Mouse (Mus musculus) monocyte, adult 2 months (primary cell): ENCODE data around the gene Mapk10.

Experiments
- DNase-seq, 2 experiments: peaks; one replicate each; pipeline ENCODE4 v3.0.0; 2022; ENCODE audit warnings: low spot score in 2 of 2, low read depth in 1 of 2

The Mapk10 gene

GRCm38 (mm10) chr5:103166755-103167154 is 44.4 kb downstream of the Mapk10 start:
- no peak for DNase-seq

GRCm38 (mm10) chr5:103164022-103164421 is 47.1 kb downstream of the Mapk10 start:
- DNase-seq: no peak

- DNase-seq: no peak
These were observed 49.6 kb downstream of the Mapk10 start for GRCm38 (mm10) chr5:103161574-103161973.

- no peak for DNase-seq
These were observed 50.0 kb downstream of the Mapk10 start for GRCm38 (mm10) chr5:103161196-103161540.

GRCm38 (mm10) chr5:103160314-103161195 is 50.6 kb downstream of the Mapk10 start:
- no peak for DNase-seq

- no peak for DNase-seq
These were observed 70.2 kb downstream of the Mapk10 start for GRCm38 (mm10) chr5:103140935-103141334.

- no peak for DNase-seq
These were observed 76.3 kb downstream of the Mapk10 start for GRCm38 (mm10) chr5:103134839-103135238.

- DNase-seq: no peak
These were observed 77.5 kb downstream of the Mapk10 start for GRCm38 (mm10) chr5:103133626-103134025.

GRCm38 (mm10) chr5:103132814-103133213 is 78.3 kb downstream of the Mapk10 start:
- DNase-seq: no peak

GRCm38 (mm10) chr5:103119618-103120017 is 91.5 kb downstream of the Mapk10 start:
- no peak for DNase-seq

GRCm38 (mm10) chr5:103115571-103115970 is 95.6 kb downstream of the Mapk10 start:
- no peak for DNase-seq

GRCm38 (mm10) chr5:103112471-103112870 is 98.7 kb downstream of the Mapk10 start:
- no peak for DNase-seq

- no peak for DNase-seq
These were observed 101.7 kb downstream of the Mapk10 start for GRCm38 (mm10) chr5:103109409-103109808.

GRCm38 (mm10) chr5:103105441-103106414 is 105.4 kb downstream of the Mapk10 start:
- DNase-seq: no peak

GRCm38 (mm10) chr5:103104082-103104481 is 107.1 kb downstream of the Mapk10 start:
- DNase-seq: no peak

- no peak for DNase-seq
These were observed 108.2 kb downstream of the Mapk10 start for GRCm38 (mm10) chr5:103102876-103103393.

- DNase-seq: no peak
These were observed 109.0 kb downstream of the Mapk10 start for GRCm38 (mm10) chr5:103102176-103102575.

GRCm38 (mm10) chr5:103094166-103094565 is 117.0 kb downstream of the Mapk10 start:
- no peak for DNase-seq

GRCm38 (mm10) chr5:103085844-103086243 is 125.3 kb downstream of the Mapk10 start:
- DNase-seq: no peak

- DNase-seq: no peak
These were observed 135.7 kb downstream of the Mapk10 start for GRCm38 (mm10) chr5:103075451-103075850.

- DNase-seq: no peak
These were observed 138.8 kb downstream of the Mapk10 start for GRCm38 (mm10) chr5:103072200-103072825.
